Mouse (Mus musculus) T-helper 2 cell (primary cell): ENCODE data around the gene Nr1i2.
"Not testable (repeated sequence)": the region's sequence is repeated elsewhere in the genome, so short reads cannot be mapped to it uniquely, and the experiment has no call there.

Experiments
- in situ Hi-C: fragments of 300-600 bp; cut with MboI, MseI; formaldehyde crosslinking; loops from one replicate; pipeline ENCODE4 v1.15.1; 2025; ENCODE audit warnings: high pct_unique_total_duplicates

Nr1i2 gene

DNA sequence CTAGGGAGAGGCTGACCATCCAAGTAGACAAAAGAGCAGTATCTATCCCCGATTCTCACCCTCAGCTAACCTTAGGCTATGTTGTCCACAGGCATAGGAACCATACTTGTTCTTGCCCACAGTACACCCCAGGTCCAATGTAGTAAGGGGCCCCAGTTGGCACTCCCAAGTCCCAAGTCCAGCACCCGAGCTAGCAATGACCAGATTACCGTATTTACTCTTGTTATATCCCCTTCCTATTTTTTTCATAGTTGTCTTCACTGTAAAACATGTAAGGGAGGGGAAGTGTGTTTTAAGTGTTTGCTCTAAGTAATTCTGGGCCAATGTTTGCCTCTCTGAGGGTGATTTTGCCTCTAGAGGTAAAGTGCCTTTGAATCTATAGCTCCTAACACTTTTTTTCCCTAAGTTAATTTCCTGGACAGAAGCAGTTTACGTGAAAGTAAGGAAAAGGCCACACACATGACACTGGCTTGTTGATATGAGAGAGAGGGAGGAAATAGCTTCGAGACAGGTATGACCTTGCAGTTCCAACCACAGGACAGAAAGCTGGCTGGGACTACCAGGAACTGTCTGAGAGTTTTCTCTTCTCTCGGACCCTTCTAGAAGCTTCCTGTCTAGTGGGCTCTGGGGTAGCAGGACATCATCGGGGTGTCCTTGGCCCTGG is at the start of gene Nr1i2:
Gene Nr1i2, minus strand, starts transcription at position 140 of the 664 bp plus-strand sequence.
- in situ Hi-C loops = no loop called here

DNA sequence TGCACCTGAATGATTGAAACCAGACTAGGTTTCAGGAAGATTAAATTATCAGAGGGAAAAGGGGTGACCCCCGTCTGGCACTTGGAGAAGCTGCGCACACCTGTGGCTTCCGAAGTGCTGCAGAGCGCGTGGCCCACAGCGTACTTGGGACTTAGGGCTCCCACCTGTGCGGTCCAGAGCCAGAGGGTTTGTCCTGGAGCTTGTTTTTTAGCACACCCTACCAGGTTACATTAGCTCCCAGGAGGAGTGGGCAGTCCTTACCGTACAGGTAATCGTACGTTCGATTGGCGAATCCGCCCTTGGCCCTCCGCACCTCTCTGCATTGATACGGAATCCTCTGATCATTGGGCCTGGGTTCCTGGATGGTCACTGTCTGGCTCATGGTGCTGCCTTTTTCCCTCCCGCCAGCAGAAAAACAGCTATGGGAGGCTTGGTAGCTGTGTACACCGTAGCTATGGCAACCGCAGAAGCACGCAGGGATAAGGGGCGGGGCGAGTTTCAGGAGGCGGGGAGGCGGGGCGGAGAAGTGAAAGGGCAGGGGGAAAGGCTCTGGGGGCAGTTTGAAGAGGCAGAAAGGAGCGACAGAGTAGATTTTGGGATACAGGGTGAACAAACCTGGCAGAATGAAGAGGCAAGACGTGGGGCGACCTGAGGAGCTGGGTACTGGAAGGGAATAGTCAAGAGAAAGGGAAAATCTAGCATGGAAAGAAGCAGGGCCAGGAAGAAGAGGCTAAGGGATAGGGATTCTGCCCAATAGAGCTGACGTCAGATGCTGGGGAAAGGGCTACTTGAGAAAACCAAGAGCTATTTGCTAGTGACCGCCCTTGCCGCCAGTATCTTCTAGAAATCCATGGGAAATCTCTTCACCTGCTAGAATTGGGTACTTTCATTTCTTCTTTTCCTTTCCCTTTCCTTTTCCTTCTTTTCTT is 47.0 kb upstream of the Nr1i2 start, which contains the start of gene Maats1:
Gene Maats1, minus strand, starts transcription at position 748 of the 929 bp plus-strand sequence.
- in situ Hi-C loops = no loop called here

DNA sequence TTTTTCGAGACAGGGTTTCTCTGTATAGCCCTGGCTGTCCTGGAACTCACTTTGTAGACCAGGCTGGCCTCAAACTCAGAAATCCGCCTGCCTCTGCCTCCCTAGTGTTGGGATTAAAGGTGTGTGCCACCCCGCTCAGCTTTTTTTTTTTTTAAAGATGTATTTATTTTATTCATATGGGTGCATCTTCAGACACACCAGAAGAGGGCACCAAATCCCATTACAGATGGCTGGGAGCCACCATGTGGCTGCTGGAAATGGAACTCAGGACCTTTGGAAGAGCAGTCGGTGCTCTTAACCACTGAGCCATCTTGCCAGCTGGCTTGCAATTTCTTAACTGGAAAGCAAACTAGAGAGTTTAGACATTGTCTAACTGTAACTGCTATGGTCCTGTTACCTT is 43.5 kb upstream of the Nr1i2 start:
- in situ Hi-C loops = not testable (repeated sequence)

DNA sequence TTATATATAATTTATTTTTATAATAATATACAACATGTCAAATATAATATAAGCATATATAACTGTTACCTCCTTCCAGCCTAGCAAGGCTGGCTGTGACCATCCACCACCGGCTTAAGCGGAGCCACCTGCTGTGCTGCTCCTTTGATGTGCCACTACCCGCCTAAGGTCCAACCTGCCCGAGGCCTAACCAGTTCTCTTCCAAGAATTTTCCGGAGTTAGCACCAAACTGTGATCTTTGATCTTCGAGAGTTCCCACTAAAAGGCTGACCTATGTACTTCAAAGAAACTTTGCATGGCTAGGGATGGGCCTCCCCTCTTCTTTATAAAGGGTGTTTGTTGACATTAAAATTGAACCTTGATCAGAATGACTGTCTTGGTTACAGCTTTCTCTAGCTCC is 39.8 kb upstream of the Nr1i2 start:
- in situ Hi-C loops = no loop called here

DNA sequence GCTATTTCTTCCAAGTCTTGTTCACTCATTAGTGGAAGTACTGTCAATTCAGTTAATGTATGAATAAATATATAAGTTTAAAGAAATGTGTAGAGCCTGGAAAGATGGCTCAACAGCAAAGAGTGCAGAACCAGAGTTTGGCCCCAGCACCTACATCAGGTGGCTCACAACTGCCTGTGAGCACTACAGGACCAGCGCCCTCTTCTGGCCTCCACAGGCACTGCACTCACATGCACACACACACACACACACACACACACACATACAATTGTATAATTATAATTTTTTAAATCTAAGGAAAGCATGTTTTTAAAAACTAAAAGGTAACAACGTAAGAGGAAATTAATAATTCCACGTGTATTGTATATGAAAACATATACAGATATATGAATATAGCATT is 34.7 kb upstream of the Nr1i2 start:
- in situ Hi-C loops = no loop called here

DNA sequence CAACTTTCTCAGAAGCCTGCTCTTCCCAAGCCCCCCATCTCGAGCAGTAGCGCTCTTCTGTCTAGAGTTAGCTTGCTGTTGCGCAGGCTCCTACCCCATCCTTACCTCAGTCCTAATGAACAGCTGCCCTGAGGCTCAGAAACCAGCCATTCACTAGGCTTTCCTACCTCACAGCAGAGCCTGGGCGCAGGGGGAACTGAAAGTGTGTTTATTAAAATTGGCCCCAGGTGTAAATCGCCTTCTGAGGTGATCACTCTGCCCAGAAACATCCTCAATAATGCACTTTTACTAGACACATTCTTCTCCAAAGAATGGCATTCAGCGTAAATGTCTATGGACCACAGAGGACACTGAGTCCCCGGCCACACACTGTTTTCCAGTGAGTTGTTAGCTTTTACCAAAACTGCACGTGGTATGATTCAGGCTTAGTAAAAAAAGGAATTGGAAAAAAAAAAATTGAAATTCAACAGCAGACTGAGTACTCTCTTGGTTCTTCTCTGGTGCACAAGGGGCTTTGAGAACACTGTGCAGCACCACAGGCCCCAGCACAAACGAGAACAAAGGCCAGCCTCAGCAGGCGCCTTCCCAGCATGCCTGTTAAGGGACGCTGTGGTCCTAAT is 32.3 kb upstream of the Nr1i2 start:
- in situ Hi-C loops = no loop called here

DNA sequence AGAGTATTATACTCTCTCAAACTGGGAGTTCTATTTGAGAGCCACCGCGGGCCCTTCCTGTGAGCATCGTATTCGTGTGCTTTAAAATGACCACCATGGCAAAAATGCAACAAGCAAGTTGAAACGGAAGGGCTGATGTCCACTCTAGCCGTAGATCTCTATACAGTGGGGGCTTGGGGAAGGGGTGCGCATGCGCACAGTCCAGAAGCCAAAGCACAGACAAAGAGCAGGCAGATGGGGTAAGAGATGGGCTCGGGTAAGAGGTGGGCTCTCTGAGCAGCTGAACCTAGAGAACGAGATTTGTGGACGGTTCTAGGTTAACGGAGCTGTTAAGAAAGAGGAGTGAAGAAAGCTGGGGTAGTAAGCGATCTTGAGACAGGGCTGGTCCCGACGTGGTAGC is 29.7 kb upstream of the Nr1i2 start:
- in situ Hi-C loops = loop anchor here (5.0 kb wide), 1 partner anchor 158 kb away; no protein-coding TSS in a partner anchor

DNA sequence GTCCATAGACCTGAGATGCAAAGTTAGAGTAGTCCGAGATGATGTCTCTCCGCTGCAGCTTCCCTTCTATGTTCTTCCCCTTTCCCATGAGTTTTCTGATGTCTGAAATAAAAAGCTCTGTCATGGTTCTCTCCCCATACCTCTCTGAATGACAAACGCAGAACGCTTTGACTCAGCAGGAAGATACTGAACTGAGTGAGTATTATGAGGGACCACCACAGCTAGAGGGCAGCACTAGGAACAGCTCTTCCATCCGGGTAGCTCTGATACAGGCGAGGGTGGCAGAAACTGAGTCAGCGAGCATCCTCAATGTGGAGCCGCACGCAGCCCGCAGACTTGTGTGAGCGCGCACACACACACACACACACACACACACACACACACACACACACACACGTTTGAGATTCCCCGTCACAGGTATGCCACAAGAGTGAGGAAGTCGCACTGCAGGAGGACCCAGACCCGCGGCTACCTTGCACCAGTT is 26.9 kb upstream of the Nr1i2 start:
- in situ Hi-C loops = loop anchor here (5.0 kb wide), 1 partner anchor 161 kb away; no protein-coding TSS in a partner anchor

DNA sequence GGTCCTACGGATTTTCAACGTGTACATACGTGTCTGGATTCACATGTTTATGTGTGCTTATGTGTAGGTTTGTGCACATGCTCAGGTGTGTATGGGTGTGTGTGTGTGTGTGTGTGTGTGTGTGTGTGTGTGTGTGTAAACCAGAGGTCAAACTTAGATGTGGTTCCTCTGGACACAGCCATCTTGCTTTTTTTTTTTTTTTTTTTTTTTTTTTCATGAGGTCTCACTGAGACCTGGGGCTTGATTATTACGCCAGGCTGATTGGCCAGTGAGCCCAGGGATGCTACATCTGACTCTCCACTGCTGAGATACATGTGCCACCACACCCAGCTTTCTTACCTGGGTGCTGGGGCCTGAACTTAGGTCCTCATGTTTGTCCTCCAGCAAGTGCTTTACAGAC is 24.5 kb upstream of the Nr1i2 start:
- in situ Hi-C loops = no loop called here

DNA sequence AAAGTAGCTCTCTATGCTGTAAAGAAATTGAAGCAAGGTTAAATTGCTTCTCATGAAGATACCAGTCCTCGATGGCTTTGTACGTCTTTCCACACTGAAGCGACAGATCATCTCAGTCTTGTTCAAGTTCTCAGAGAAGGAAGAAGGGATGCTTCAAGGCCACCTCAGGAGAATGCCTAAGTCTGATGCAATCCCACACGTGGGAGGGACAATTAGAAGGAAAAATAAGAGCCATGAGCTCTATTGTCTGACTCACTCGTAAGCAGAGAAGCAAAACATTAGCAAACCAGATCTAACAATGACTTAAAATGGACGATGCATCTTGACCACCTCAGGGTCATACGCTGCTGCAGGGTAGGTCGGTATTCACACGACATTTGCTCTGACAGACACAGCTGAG is 23.9 kb upstream of the Nr1i2 start:
- in situ Hi-C loops = no loop called here

DNA sequence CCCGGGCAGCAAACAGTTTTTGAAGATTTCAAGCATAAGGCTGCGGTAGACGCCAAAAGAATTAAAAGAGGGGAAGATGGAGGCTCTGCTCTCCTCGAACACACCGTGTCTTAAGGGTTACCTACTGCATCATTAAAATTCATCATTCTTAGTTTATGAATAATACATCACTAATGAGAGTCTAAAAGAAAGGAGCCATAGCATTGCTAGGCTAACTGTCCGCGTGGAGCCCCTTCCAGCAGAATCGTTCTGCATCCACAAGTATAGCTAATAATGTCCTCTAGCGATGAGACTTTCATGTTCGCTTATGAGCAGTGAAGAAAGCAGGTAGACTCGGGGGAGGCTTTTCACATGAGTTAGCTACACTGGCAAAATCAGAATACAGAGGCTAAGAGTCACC is 13.6 kb upstream of the Nr1i2 start:
- in situ Hi-C loops = loop anchor here (10.0 kb wide), 1 partner anchor 843 kb away; no protein-coding TSS in a partner anchor

DNA sequence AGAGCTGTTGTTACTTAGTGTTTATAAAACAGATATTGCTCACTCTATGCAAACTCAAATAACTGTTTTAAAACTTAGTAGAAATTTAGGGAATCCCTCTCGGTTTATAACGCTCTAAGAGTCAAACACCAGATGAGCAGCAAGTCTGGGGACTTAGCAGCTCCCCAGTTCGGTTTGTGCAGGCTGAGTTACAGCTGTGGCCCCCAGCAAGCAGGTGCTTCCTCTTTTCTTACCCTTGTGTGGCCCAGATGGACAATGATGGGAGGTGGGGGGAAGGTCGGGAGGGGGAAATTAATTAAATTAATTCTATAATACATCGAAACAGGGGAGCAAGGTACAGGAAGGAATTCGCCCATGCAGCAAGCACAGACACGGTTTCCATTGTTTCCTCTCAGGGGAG is 13.0 kb upstream of the Nr1i2 start:
- in situ Hi-C loops = loop anchor here (10.0 kb wide), 1 partner anchor 843 kb away; no protein-coding TSS in a partner anchor

DNA sequence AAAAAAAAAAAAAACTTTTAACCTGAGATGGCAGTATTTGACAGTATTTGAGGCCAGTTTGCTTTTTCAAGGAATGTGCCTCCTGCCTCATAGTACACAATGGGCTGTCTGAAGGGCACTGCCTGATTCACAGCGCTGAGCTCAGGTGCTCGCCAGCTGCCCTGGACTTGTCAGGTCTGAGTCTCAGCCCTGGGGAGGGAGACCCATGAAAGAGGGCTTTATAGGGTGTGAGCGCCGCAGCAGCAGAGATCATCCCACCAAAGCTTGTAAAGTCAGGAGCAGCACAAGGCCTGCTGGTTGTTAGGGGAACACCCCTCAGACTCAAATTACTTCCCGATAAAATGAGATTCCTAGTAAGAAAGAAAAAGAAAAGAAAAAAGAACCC is 12.6 kb upstream of the Nr1i2 start:
- in situ Hi-C loops = loop anchor here (10.0 kb wide), 1 partner anchor 842 kb away; no protein-coding TSS in a partner anchor

DNA sequence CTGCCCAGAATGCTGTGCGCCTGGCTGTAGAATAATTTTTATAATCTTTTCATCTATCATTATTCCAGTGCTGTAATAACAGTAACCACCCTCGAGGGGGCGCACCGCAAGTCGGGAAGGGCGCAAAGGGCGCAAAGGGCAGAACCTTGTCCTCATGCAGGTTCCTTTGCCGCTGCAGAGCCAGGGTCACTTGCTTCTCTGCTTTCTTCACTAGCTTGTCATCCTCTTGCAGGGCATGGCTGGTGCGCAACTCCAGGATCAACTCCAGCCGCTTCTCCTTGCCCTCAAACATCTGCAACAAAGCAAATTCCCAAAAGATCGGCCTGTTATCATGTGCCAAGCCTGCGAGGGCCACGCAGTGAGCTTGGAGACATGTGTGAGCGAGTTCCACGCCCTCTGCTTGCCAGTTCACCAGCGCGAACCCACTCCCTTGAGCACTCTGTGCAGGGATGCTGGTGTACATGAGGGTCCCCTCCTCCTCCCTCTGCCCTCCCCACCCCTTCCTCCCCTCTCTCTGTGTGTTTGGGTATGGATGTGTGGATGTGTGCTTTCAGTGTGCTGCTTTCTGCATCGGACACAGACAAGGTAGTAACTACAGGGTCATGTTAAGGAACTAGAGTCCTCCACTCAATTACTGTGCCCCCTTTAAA is 12.1 kb upstream of the Nr1i2 start:
- in situ Hi-C loops = loop anchor here (10.0 kb wide), 1 partner anchor 842 kb away; no protein-coding TSS in a partner anchor

DNA sequence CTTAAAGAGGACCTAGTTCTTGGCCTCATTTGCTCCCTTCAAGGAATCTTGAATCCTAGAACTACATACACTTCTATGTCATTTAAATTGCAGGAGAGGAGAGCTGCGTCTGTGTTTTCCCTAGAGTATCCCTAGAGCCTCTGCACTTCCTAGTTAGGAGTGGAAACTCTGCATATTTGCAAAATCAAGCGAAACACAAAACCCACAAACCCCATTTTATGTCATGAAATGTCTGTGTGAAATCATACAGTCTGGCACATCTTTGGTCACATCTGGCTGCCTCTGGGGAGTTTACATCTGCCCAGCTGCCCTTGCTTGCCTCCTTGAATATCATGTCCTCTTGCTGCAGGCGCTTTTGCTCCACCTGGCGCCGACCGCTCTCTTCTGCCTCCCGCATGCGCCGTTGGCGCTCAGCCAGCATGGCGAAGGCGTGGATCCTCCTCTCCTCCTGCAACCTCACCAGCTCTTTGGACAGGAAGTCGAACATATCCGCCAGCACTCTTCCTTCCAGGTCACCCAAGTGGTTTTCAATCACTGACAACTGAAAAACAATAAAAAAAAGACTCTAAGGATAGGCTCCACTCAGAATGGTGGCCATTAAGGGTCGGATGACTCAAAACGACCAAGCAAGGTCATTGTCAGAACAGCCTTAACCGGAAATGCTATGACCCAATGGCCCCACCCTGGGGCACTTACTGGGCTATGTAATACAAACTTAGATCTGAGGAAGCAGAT is 10.0 kb upstream of the Nr1i2 start:
- in situ Hi-C loops = loop anchor here (10.0 kb wide), 1 partner anchor 840 kb away; no protein-coding TSS in a partner anchor

DNA sequence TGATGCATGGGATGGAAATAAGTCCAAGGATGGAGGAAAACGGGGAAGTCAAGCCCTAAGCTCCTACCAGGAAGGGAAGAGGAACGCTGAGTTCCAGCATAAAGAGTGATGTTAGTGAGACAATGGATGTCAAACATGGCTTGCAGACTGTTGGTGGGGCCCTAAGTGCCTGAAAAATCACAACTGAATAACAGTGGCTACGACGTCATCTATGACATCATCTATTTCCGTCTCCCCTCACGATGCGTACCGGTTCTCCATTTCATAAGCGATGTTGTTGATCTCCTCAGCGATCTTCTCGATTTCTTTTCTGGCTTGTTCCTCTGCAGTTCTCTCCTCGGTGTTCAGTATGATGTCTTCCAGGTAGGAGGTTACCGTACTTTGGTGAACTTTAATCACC is 7.7 kb upstream of the Nr1i2 start:
- in situ Hi-C loops = loop anchor here (10.0 kb wide), 1 partner anchor 838 kb away; no protein-coding TSS in a partner anchor

DNA sequence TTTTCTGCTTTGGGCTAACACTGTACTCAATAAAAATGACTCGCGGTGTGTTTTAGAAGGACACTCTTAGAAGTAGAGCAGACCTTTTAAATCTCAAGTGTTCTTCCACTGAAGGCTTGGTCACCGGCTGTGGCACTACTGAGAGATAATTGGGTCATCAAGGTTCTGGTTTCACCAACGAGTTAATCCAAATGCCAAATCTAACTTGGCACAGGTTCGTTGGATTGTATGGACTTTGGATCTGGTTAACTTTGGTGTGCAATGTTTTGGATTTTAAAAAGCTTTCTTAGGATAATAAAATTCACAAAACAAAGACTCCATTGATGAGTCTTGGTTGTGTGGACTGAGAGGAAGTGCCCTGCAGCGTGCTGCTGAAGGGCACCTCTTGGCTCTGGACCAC is 3.8 kb upstream of the Nr1i2 start:
- in situ Hi-C loops = no loop called here

DNA sequence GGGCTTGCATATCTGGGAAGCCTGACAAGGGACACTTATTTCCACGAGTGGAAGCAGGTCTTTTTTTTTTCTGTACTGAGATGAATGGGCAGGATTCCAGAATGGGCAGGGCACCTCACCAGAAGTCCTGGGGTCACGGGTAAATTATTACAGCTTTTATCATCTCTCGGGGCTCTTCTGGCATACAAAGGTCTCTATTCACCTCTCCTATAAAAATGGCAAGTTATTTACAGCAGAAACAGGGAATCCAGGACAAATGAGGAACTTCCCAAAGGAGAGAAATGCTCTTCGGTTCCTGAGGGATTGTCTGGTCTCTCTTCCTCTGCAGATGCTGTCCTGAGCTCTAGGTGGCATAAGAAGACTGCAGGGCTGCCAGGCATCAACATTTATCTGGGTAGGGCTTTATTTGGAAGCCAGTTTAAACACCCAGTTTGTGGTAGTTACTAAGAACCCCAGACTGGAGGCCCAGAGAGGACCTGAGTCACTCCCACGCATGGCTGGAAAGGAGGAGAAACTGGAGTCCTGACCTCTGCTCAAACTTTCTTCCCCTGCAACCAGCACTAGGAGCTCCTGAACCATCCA is 816 bp upstream of the Nr1i2 start:
- in situ Hi-C loops = no loop called here

DNA sequence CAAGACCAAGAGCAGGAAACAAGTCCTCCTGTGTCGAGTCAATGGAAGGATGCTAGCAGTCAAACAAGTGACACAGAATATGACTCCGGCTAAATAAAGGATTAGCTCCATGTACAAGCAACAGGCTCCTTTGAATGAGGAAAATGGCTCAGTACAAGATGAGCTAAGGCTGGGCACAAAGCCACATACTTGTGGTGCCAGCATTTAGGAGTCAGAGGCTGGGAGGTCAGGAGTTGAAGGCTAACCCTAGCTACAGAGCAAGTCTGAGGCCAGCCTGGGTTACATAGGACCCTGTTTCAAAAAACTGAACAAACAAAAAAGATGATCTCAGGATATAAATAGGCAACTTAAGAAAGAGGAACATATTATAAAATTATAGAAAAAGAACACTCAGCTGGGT is 4.5 kb downstream of the Nr1i2 start:
- in situ Hi-C loops = no loop called here

DNA sequence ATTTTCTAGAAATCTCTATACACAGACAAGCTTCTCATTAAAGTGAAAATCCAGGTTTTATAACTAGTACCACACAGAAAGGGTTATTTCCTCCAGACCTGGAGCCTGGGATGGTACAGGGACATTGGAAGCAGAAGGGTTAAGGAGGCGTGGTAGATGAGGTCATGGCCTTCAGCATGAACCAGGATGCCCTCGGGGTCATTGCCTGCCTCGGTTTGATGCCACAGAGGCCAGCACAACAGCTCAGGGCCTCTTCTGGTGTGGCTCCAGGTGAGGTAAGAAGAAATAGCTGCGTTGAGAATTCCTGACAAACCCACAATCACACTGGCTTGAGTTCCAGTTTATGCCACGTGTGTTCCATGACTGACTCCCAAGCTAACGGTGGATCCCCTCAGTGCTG is 5.8 kb downstream of the Nr1i2 start:
- in situ Hi-C loops = no loop called here
